Mouse (Mus musculus) hindbrain, embryonic 11.5 days (tissue): ENCODE results near the gene Adam1b. TPM values are rescaled to one million over a fixed set of nuclear protein-coding genes. Genes with fewer than 3 reads are reported as not detected.

Experiments
- ATAC-seq: fragments of 200-750 bp; cut with Nextera tagmentation; 2 replicates; pipeline ENCODE4 v1.8.0; 2017; ENCODE audit warnings: mild to moderate bottlenecking, moderate TSS enrichment, moderate library complexity; ENCODE audit not compliant: low FRiP score
- DNase-seq: peaks from one replicate; pipeline ENCODE4 v3.0.0-alpha.2; 2015; ENCODE audit warnings: low spot score
- H3K27ac ChIP-seq: fragments of 300-500 bp; sonication (generic); 2 replicates; pipeline ENCODE4 v1.5.1; 2014; ENCODE audit warnings: mild to moderate bottlenecking, low read depth, low read length
- H3K27me3 ChIP-seq: fragments of 300-500 bp; sonication (generic); 2 replicates; pipeline ENCODE4 v1.6.1; 2014; ENCODE audit warnings: mild to moderate bottlenecking, low read length, moderate library complexity, mixed read lengths; ENCODE audit not compliant: control insufficient read depth, insufficient read depth
- H3K36me3 ChIP-seq: fragments of 300-500 bp; sonication (generic); 2 replicates; pipeline ENCODE4 v1.6.1; 2014; ENCODE audit warnings: mild to moderate bottlenecking, low read length, moderate library complexity, mixed read lengths; ENCODE audit not compliant: control insufficient read depth, insufficient read depth
- H3K4me1 ChIP-seq: fragments of 300-500 bp; sonication (generic); replicated peaks from 2 replicates; pipeline ENCODE4 v1.6.1; 2014; ENCODE audit warnings: low read length, mixed read lengths; ENCODE audit not compliant: control insufficient read depth, insufficient read depth
- H3K4me2 ChIP-seq: fragments of 300-500 bp; sonication (generic); replicated peaks from 2 replicates; pipeline ENCODE4 v1.6.1; 2014; ENCODE audit warnings: mild to moderate bottlenecking, low read depth, low read length
- H3K4me3 ChIP-seq: fragments of 300-500 bp; sonication (generic); 2 replicates; pipeline ENCODE4 v1.5.1; 2014; ENCODE audit warnings: low read depth, low read length
- H3K9ac ChIP-seq: fragments of 300-500 bp; sonication (generic); 2 replicates; pipeline ENCODE4 v1.6.1; 2014; ENCODE audit warnings: low read depth, low read length
- H3K9me3 ChIP-seq: fragments of 300-500 bp; sonication (generic); 2 replicates; pipeline ENCODE4 v1.6.1; 2016; ENCODE audit warnings: low read length; ENCODE audit not compliant: control insufficient read depth
- WGBS: fragments of 180-500 bp; shearing (Covaris S2); extraction: QIAGEN DNeasy Blood & Tissue Kit; methylation state at CpG from one replicate; pipeline ENCODE4 v1.1.7; 2014; 5-methylcytosine and 5-hydroxymethylcytosine counted together
- polyA plus RNA-seq: library from polyadenylated mRNA; unstranded; fragments of >200 nt; fragmentation: Nextera tagmentation; extraction: Ambion mirVana; gene quantifications from 2 replicates; pipeline ENCODE4 v1.2.1, GENCODE M21; 2014

Adam1b gene
- not detected in 2 replicates for polyA plus RNA-seq

DNA sequence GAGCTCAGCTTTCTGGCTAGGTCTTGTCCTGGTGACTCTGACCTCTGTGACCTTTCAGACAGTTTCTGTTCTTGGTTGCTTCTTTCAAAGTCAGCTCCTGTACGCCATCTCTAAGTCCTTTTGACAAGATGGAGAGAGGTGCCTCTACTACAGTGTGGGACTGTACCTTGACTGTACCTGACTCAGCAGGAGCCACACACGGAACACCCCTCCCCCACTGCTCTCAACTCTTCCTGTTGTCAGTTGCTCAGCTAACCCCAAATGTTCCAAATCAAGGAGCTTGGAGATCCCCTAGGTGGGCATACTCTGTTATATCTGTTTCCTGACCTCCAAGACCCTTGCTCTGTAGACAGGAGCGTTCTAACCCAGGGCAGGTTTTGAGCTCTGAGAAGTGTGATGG is at the start of gene Adam1b:
Adam1b (minus strand) TSS at position 205 of the 400 bp plus-strand sequence.
- Histone ChIP-seq H3K9me3 (no peaks in the 10 kb centered on the region), H3K4me3 (no peak within 1 kb of the TSS), H3K27ac (no peak within 1 kb of the TSS), H3K9ac (no peak within 1 kb of the TSS), H3K36me3 (no peaks in the 10 kb centered on the region), H3K27me3 (no peaks in the 10 kb centered on the region), H3K4me1 (no peaks in the 10 kb centered on the region), H3K4me2 (no peak within 1 kb of the TSS)
- 85% methylated on average over 3 of the region's 3 CpGs for WGBS
- no peak for ATAC-seq
- no peak for DNase-seq

DNA sequence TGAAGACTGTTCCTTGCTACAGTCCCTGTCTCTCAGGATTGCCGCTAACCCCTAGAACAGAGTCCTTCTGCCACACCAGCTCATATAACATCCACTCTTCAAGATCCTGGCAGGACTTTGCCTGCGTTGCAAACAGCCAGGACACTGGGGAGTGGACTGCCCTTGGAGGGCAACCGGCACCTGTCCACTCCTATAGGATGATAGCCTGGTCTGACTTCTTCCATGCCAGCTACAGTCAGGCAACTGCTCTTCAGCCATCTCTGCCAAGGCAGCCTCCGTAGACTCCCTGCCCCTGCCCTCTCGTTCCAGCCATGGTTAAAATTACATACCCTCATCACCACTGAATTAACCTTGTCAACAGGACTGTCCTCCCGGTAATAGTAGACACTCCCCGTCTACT is 46.0 kb upstream of the Adam1b start:
- Histone ChIP-seq H3K4me3 (no peak overlapping the region), H3K4me1 (peaks cover 3% of the 10 kb centered on the region; the same call in 1 of the 2 replicates), H3K36me3 (no peaks in the 10 kb centered on the region), H3K4me2 (no peak overlapping the region), H3K27ac (no peak overlapping the region), H3K27me3 (no peaks in the 10 kb centered on the region), H3K9me3 (no peaks in the 10 kb centered on the region), H3K9ac (no peak overlapping the region)
- DNase-seq (no peak), ATAC-seq (no peak)
- 89% methylated on average over 7 of the region's 7 CpGs for WGBS

GRCm38 (mm10) chr5:121547084-121547483 is 43.8 kb upstream of the Adam1b start:
- ATAC-seq (no peak), DNase-seq (no peak)
- H3K4me1 ChIP-seq: peaks cover 4% of the 10 kb centered on the region; the same call in 1 of the 2 replicates
- WGBS: 86% methylated on average over 3 of the region's 3 CpGs
- H3K4me3 ChIP-seq: no peak overlapping the region
- no peaks in the 10 kb centered on the region for H3K9me3 ChIP-seq
- no peak overlapping the region for H3K27ac ChIP-seq
- no peak overlapping the region for H3K4me2 ChIP-seq
- H3K36me3 ChIP-seq: no peaks in the 10 kb centered on the region
- no peaks in the 10 kb centered on the region for H3K27me3 ChIP-seq
- no peak overlapping the region for H3K9ac ChIP-seq

DNA sequence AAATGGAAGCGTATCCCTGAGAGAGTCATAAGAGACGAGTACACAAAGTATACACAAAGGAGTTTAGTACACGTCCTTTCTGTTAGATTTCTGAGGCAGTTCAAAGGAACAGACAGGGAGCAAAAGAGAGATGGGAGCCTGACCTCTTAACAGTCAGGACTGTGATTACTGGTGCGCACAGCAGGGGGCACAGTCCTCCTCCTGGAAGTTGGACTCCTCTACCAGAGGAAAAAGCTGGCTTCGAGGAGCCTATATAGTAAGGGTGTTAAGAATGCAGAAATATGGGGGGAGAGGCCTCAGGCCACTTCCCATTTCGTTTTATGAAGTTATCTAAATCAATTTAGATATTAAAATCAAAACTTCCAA is 43.3 kb upstream of the Adam1b start:
- Histone ChIP-seq H3K9ac (peak overlapping the region; percentile 90; the same call in 1 of the 2 replicates), H3K4me2 (peak overlapping the region; percentile 83), H3K4me1 (peaks cover 4% of the 10 kb centered on the region; the same call in 1 of the 2 replicates), H3K27me3 (no peaks in the 10 kb centered on the region), H3K27ac (no peak overlapping the region), H3K36me3 (no peaks in the 10 kb centered on the region), H3K4me3 (peak overlapping the region; percentile 100), H3K9me3 (no peaks in the 10 kb centered on the region)
- ATAC-seq (0 out of 2 replicates have a peak, but pooled peaks have one; percentile 38), DNase-seq (peak; percentile 58)
- 46% methylated on average over 6 of the region's 6 CpGs for WGBS

DNA sequence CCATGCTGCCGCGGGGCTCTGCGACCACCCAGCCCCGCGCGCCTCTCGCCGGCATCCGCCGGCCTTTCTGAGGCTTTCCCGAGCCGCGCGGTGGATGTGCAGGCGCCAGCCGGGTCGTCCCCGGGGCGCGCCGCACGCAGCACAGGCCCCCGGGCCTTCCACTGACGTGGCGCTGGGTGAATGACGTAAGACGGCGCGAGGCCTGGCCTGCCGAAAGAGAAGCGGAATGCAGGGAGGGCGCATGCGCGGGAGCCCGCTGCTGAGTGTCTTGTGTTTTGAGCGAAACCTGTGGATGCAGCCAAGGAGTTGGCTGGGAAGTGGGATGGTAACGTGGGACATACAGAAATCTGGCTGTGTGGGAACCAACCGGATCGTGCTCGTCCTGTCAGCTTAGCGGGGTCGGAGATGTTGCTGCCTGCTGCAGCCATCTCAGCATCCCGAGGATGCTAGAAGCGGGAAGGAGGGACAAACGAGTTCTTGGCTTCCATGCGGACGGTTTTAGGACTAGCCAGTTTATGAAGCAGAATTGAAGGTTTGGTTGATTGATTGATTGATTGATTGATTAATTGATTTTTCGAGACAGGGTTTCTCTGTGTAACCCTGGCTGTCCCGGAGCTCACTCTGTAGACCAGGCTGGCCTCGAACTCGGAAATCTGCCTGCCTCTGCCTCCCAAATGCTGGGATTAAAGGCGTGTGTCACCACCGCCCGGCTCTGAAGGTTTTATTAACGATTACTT is 42.7 kb upstream of the Adam1b start, which contains the start of gene Mapkapk5:
Mapkapk5 (minus strand) TSS at position 113 of the 737 bp plus-strand sequence.
- H3K4me1 ChIP-seq: peaks cover 4% of the 10 kb centered on the region; the same call in 1 of the 2 replicates

GRCm38 (mm10) chr5:121544910-121545792 is 41.9 kb upstream of the Adam1b start, which contains the start of the genes Adam1a and Gm42878:
TSS of gene Adam1a (minus strand) at chr5:121545482.
TSS of gene Gm42878 (minus strand) at chr5:121545482.
- DNase-seq: peak; percentile 66
- 1% methylated on average over 45 of the region's 97 CpGs for WGBS

More for the DNA sequence above, 42.7 kb upstream of the Adam1b start, which contains the start of gene Mapkapk5:
- Histone ChIP-seq H3K9me3 (no peaks in the 10 kb centered on the region), H3K27me3 (no peaks in the 10 kb centered on the region), H3K4me3 (peak within 1 kb of the TSS; percentile 100), H3K27ac (peak within 1 kb of the TSS; percentile 96), H3K4me2 (peak within 1 kb of the TSS; percentile 83), H3K36me3 (no peaks in the 10 kb centered on the region), H3K9ac (peak within 1 kb of the TSS; percentile 90)
- WGBS: 3% methylated on average over 39 of the region's 55 CpGs
- DNase-seq: peak; percentile 99
- peak; percentile 96 for ATAC-seq

GRCm38 (mm10) chr5:121543370-121543769 is 40.1 kb upstream of the Adam1b start:
- Histone ChIP-seq H3K27me3 (no peaks in the 10 kb centered on the region), H3K9ac (no peak overlapping the region), H3K4me3 (no peak overlapping the region), H3K4me2 (no peak overlapping the region), H3K4me1 (peaks cover 4% of the 10 kb centered on the region; the same call in 1 of the 2 replicates), H3K9me3 (no peaks in the 10 kb centered on the region), H3K27ac (no peak overlapping the region), H3K36me3 (0 out of 2 replicates have a peak, but pooled peaks cover 3% of the 10 kb centered on the region)
- 90% methylated on average over 3 of the region's 3 CpGs for whole genome bisulfite sequencing
- ATAC-seq: no peak
- DNase-seq: no peak

More at GRCm38 (mm10) chr5:121544910-121545792, 41.9 kb upstream of the Adam1b start, which contains the start of the genes Adam1a and Gm42878:
- Histone ChIP-seq H3K36me3 (no peaks in the 10 kb centered on the region), H3K4me1 (peaks cover 4% of the 10 kb centered on the region; the same call in 1 of the 2 replicates), H3K4me3 (peak within 1 kb of the TSS; percentile 100), H3K9me3 (no peaks in the 10 kb centered on the region), H3K9ac (peak within 1 kb of the TSS; percentile 90), H3K27me3 (no peaks in the 10 kb centered on the region), H3K4me2 (peak within 1 kb of the TSS; percentile 83), H3K27ac (peak within 1 kb of the TSS; percentile 96)
- peak; percentile 33 for ATAC-seq

DNA sequence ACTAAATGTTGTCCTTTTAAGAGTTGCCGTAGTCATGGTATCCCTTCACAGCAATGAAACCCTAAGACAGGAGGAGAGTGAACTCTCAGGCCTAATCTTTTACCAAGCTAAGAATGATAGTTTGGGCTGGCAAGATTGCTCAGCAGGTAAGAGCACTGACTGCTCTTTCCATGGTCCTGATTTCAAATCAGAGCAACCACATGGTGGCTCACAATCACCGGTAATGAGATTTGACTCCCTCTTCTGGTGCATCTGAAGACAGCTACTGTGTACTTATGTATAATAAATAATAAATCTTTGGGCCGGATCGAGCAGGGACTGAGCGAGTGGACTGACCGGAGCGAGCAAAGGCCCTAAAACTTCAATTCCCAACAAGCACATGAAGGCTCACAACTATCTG is 38.0 kb upstream of the Adam1b start:
- DNase-seq: no peak
- 90% methylated on average over 7 of the region's 7 CpGs for WGBS
- Histone ChIP-seq H3K36me3 (0 out of 2 replicates have a peak, but pooled peaks cover 3% of the 10 kb centered on the region), H3K9me3 (no peaks in the 10 kb centered on the region), H3K4me1 (peaks cover 4% of the 10 kb centered on the region; the same call in 1 of the 2 replicates), H3K4me2 (no peak overlapping the region), H3K27me3 (no peaks in the 10 kb centered on the region), H3K4me3 (no peak overlapping the region), H3K9ac (no peak overlapping the region), H3K27ac (no peak overlapping the region)
- ATAC-seq: no peak
